In genomic region chr16:85133057-85133456, GRCm38 (mm10) we compare ENCODE assay signal across 9 mouse cellular contexts. TPM values are rescaled to one million over a fixed set of nuclear protein-coding genes. Genes with fewer than 3 reads are reported as not detected.
A peak's percentile ranks its signal among the peaks of the same experiment; 100 is the strongest.
DNase-seq lines count a peak whose midpoint lies in the region; ATAC-seq and TF ChIP-seq lines count a peak whose summit lies in the region.
"Had no signal": no experiment of that assay in that cellular context is flagged by ENCODE, and none has a peak within 500 bp of the region (broad histone marks: within the 10 kb centered on the region; RNA-seq: fewer than 3 reads in every experiment).

No protein-coding gene starts in this region.

- no peak overlapping the region for H3K4me3 ChIP-seq in kidney, adult 2 months (ENCODE audit: insufficient read depth, low read depth, low read length)
- H3K4me3 ChIP-seq in midbrain, embryonic 16.5 days (ENCODE audit: low read depth, low read length): no peak overlapping the region
- no peak overlapping the region for H3K4me3 ChIP-seq in midbrain, embryonic 11.5 days (ENCODE audit: low read depth, low read length)
- H3K4me3 ChIP-seq in intestine, embryonic 15.5 days (replicated peaks): no peak overlapping the region
- H3K4me3 ChIP-seq in stomach, embryonic 15.5 days (replicated peaks): 0 out of 2 replicates have a peak overlapping the region, but pooled peaks have one; percentile 7

- H3K27me3 ChIP-seq in kidney, adult 2 months (replicated peaks; ENCODE audit: control insufficient read depth, insufficient read depth, low read length): no peaks in the 10 kb centered on the region
- no peaks in the 10 kb centered on the region for H3K27me3 ChIP-seq in midbrain, embryonic 16.5 days (ENCODE audit: control insufficient read depth, insufficient read depth, low read depth, low read length)
- H3K27me3 ChIP-seq in midbrain, embryonic 11.5 days (ENCODE audit: control insufficient read depth, insufficient read depth, low read length): no peaks in the 10 kb centered on the region
- no peaks in the 10 kb centered on the region for H3K27me3 ChIP-seq in intestine, embryonic 15.5 days (replicated peaks)
- H3K27me3 ChIP-seq in stomach, embryonic 15.5 days (replicated peaks): no peaks in the 10 kb centered on the region

- no peak for TF ChIP-seq CTCF in kidney, adult 2 months (conservative IDR thresholded peaks at IDR 0.05; ENCODE audit: insufficient read depth, insufficient read length, low read depth, low read length)

- H3K36me3 ChIP-seq in kidney, adult 2 months (ENCODE audit: control insufficient read depth, insufficient read depth, low read length): no peaks in the 10 kb centered on the region
- no peaks in the 10 kb centered on the region for H3K36me3 ChIP-seq in midbrain, embryonic 16.5 days (ENCODE audit: control insufficient read depth, insufficient read depth, low read length)
- H3K36me3 ChIP-seq in midbrain, embryonic 11.5 days (ENCODE audit: control insufficient read depth, insufficient read depth, low read length): no peaks in the 10 kb centered on the region
- H3K36me3 ChIP-seq in intestine, embryonic 15.5 days: no peaks in the 10 kb centered on the region
- H3K36me3 ChIP-seq in stomach, embryonic 15.5 days: no peaks in the 10 kb centered on the region

- H3K9ac ChIP-seq in midbrain, embryonic 16.5 days (ENCODE audit: low read depth, low read length): no peak overlapping the region
- no peak overlapping the region for H3K9ac ChIP-seq in midbrain, embryonic 11.5 days (ENCODE audit: low read length)
- no peak overlapping the region for H3K9ac ChIP-seq in intestine, embryonic 15.5 days
- no peak overlapping the region for H3K9ac ChIP-seq in stomach, embryonic 15.5 days

- WGBS in kidney, adult 2 months: 58% methylated on average over 8 of the region's 8 CpGs
- WGBS in midbrain, embryonic 16.5 days: 85% methylated on average over 8 of the region's 8 CpGs
- 93% methylated on average over 8 of the region's 8 CpGs for WGBS in midbrain, embryonic 11.5 days
- WGBS in intestine, embryonic 15.5 days: 41% methylated on average over 8 of the region's 8 CpGs
- WGBS in stomach, embryonic 15.5 days: 36% methylated on average over 8 of the region's 8 CpGs

- peaks cover 23% of the 10 kb centered on the region for H3K4me1 ChIP-seq in kidney, adult 2 months (ENCODE audit: control insufficient read depth, insufficient read depth, low read length)
- peaks cover 10% of the 10 kb centered on the region; the same call in 1 of the 2 replicates for H3K4me1 ChIP-seq in midbrain, embryonic 16.5 days (ENCODE audit: control insufficient read depth, insufficient read depth, low read length)
- H3K4me1 ChIP-seq in midbrain, embryonic 11.5 days (ENCODE audit: control insufficient read depth, insufficient read depth, low read length): no peaks in the 10 kb centered on the region
- H3K4me1 ChIP-seq in intestine, embryonic 15.5 days (replicated peaks): peaks cover 29% of the 10 kb centered on the region
- H3K4me1 ChIP-seq in stomach, embryonic 15.5 days: peaks cover 27% of the 10 kb centered on the region

- no peak overlapping the region for H3K4me2 ChIP-seq in midbrain, embryonic 16.5 days (ENCODE audit: low read length)
- H3K4me2 ChIP-seq in midbrain, embryonic 11.5 days: no peak overlapping the region
- H3K4me2 ChIP-seq in intestine, embryonic 15.5 days (replicated peaks): peak overlapping the region; percentile 36
- peak overlapping the region; percentile 42 for H3K4me2 ChIP-seq in stomach, embryonic 15.5 days

- no peak for TF ChIP-seq POLR2A in kidney, adult 2 months (IDR thresholded peaks at IDR 0.05; ENCODE audit: low read depth, low read length)

- peak overlapping the region; percentile 85 for H3K27ac ChIP-seq in kidney, adult 2 months (ENCODE audit: insufficient read depth, low read depth, low read length)
- H3K27ac ChIP-seq in midbrain, embryonic 16.5 days (ENCODE audit: low read length): peak overlapping the region; percentile 19; the same call in 1 of the 2 replicates
- no peak overlapping the region for H3K27ac ChIP-seq in midbrain, embryonic 11.5 days (ENCODE audit: low read depth, low read length)
- H3K27ac ChIP-seq in intestine, embryonic 15.5 days: peak overlapping the region; percentile 80
- peak overlapping the region; percentile 85 for H3K27ac ChIP-seq in stomach, embryonic 15.5 days

- ATAC-seq in midbrain, embryonic 16.5 days: no peak
- no peak for ATAC-seq in midbrain, embryonic 11.5 days (ENCODE audit: low FRiP score)
- peak; percentile 48 for ATAC-seq in intestine, embryonic 15.5 days
- peak; percentile 48; the same call in 1 of the 2 replicates for ATAC-seq in stomach, embryonic 15.5 days (ENCODE audit: insufficient read depth, low FRiP score, low read depth)

- no peak for DNase-seq in kidney, adult 2 months
- no peak for DNase-seq in kidney, postnatal 25 days
- no peak for DNase-seq in midbrain, embryonic 11.5 days (ENCODE audit: low spot score, missing footprints)
- no peak for DNase-seq in adrenal gland, adult 18-20 months (ENCODE audit: low spot score in 2 of 2)
- no peak for DNase-seq in right cerebral cortex, postnatal 36 days (ENCODE audit: low spot score in 2 of 2)
- DNase-seq: cerebellum, adult 11 months had no signal

- no peaks in the 10 kb centered on the region for H3K9me3 ChIP-seq in midbrain, embryonic 16.5 days (replicated peaks; ENCODE audit: control insufficient read depth, low read length, poor library complexity, severe bottlenecking)
- H3K9me3 ChIP-seq in midbrain, embryonic 11.5 days (ENCODE audit: control insufficient read depth, low read length): no peaks in the 10 kb centered on the region
- H3K9me3 ChIP-seq in intestine, embryonic 15.5 days: no peaks in the 10 kb centered on the region
- no peaks in the 10 kb centered on the region for H3K9me3 ChIP-seq in stomach, embryonic 15.5 days

RNA-seq across cellular contexts. Expression of gene App, which starts 40.5 kb away (rescaled TPM):
- polyA plus RNA-seq in kidney, adult 2 months (2012; rRNA removed): 587 and 592 TPM in 2 replicates
- polyA plus RNA-seq in midbrain, embryonic 16.5 days (2015; fragmentation: Nextera tagmentation; extraction: Ambion mirVana): 436 and 470 TPM in 2 replicates
- polyA plus RNA-seq in midbrain, embryonic 11.5 days (2014; fragmentation: Nextera tagmentation; extraction: Ambion mirVana): 157 and 166 TPM in 2 replicates
- polyA plus RNA-seq in intestine, embryonic 15.5 days (2015; fragmentation: Nextera tagmentation; extraction: Ambion mirVana): 136 and 147 TPM in 2 replicates
- 175 and 185 TPM in 2 replicates for polyA plus RNA-seq in stomach, embryonic 15.5 days (2015; fragmentation: Nextera tagmentation; extraction: Ambion mirVana)
- total RNA-seq in adrenal gland, adult 18-20 months (2021): 100 to 1,000 TPM; 320 to 335 TPM

Comparison
In these comparisons a context has a peak if more than half of its experiments do, and no peak if none do; other contexts are left out.
1. ATAC-seq: peak in intestine, embryonic 15.5 days (single experiment) and stomach, embryonic 15.5 days (single experiment); none in midbrain, embryonic 16.5 days (single experiment) and midbrain, embryonic 11.5 days (single experiment).
2. H3K4me2 ChIP-seq: peak in intestine, embryonic 15.5 days (single experiment) and stomach, embryonic 15.5 days (single experiment); none in midbrain, embryonic 16.5 days (single experiment) and midbrain, embryonic 11.5 days (single experiment).